Mouse (Mus musculus) heart, postnatal 0 days (tissue): Measurements from ENCODE around the gene Pkn3. TPM values are rescaled to one million over a fixed set of nuclear protein-coding genes. Genes with fewer than 3 reads are reported as not detected.

Source experiments
- ATAC-seq: fragments of 200-750 bp; cut with Nextera tagmentation; 2 replicates; pipeline ENCODE4 v1.8.0; 2017; ENCODE audit warnings: low read depth, moderate number of reproducible peaks, moderate library complexity; ENCODE audit not compliant: insufficient read depth
- DNase-seq: peaks from one replicate; pipeline ENCODE4 v3.0.0-alpha.2; 2016; ENCODE audit warnings: low spot score
- H3K27ac ChIP-seq: fragments of 300-500 bp; sonication (generic); 2 replicates; pipeline ENCODE4 v1.5.1; 2014; ENCODE audit warnings: low read depth, mild to moderate bottlenecking
- H3K27me3 ChIP-seq: fragments of 300-500 bp; sonication (generic); 2 replicates; pipeline ENCODE4 v1.6.1; 2014; ENCODE audit warnings: low read length, mixed read lengths; ENCODE audit not compliant: control insufficient read depth, insufficient read depth
- H3K36me3 ChIP-seq: fragments of 300-500 bp; sonication (generic); replicated peaks from 2 replicates; pipeline ENCODE4 v1.6.1; 2014; ENCODE audit warnings: low read length, mixed read lengths; ENCODE audit not compliant: control insufficient read depth, insufficient read depth
- H3K4me1 ChIP-seq: fragments of 300-500 bp; sonication (generic); 2 replicates; pipeline ENCODE4 v1.6.1; 2014; ENCODE audit warnings: antibody characterized with exemption; ENCODE audit not compliant: control insufficient read depth, insufficient read depth
- H3K4me2 ChIP-seq: fragments of 300-500 bp; sonication (generic); 2 replicates; pipeline ENCODE4 v1.6.1; 2014; ENCODE audit warnings: low read depth, mild to moderate bottlenecking, low read length, moderate library complexity
- H3K4me3 ChIP-seq: fragments of 300-500 bp; sonication (generic); 2 replicates; pipeline ENCODE4 v1.5.1; 2014; ENCODE audit warnings: low read depth, low read length
- H3K9ac ChIP-seq: fragments of 300-500 bp; sonication (generic); replicated peaks from 2 replicates; pipeline ENCODE4 v1.6.1; 2014; ENCODE audit warnings: low read depth, low read length, mixed read lengths
- H3K9me3 ChIP-seq: fragments of 300-500 bp; sonication (generic); replicated peaks from 2 replicates; pipeline ENCODE4 v1.6.1; 2016; ENCODE audit warnings: low read length; ENCODE audit not compliant: control insufficient read depth
- CTCF ChIP-seq: IDR thresholded peaks from 2 replicates; pipeline ENCODE4 v1.5.1; 2016; ENCODE audit warnings: antibody characterized with exemption, control low read depth, low read depth
- EP300 ChIP-seq: IDR thresholded peaks from 2 replicates; pipeline ENCODE4 v1.6.1; 2016; ENCODE audit warnings: antibody characterized with exemption, low read depth
- WGBS: fragments of 180-500 bp; shearing (Covaris S2); extraction: QIAGEN DNeasy Blood & Tissue Kit; methylation state at CpG from one replicate; pipeline ENCODE4 v1.1.7; 2014; 5-methylcytosine and 5-hydroxymethylcytosine counted together
- polyA plus RNA-seq: library from polyadenylated mRNA; unstranded; fragments of >200 nt; fragmentation: Nextera tagmentation; extraction: Ambion mirVana; gene quantifications from 2 replicates; pipeline ENCODE4 v1.2.1, GENCODE M21; 2015
- total RNA-seq: library from RNA; depleted of rRNA; stranded (reverse); fragments of >200 nt; gene quantifications from 2 replicates; pipeline ENCODE4 v1.2.3, GENCODE M21; 2014; ENCODE audit warnings: low replicate concordance

The Pkn3 gene
- total and polyA plus RNA-seq, 2 experiments from 2014 or later, result 5.7 to 18.9 TPM

DNA sequence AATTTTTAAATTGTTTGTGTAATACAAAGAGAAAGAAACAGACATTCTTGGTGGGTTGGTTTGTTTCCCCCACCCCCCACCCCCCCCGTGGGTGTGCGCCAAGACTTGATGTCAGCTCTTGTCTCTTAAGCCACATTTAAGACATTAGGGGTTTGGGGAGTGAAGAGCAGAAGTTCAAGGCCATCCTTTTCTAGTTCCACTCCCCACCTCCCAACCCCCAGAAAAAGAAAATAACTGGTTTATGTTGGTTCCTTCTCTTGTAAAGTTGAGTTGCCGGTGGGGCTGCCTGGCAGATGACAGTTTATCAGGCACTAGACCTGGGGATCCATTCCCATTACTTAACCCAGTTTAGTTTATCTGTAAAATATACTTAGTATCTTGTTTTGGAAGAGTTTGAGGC is 13.2 kb upstream of the Pkn3 start:
- no peak for ATAC-seq
- WGBS, result 53% methylated on average over 3 of the region's 3 CpGs
- no peak overlapping the region for H3K4me3 ChIP-seq
- no peak overlapping the region for H3K27ac ChIP-seq
- no peak for TF ChIP-seq EP300
- TF ChIP-seq CTCF, result no peak
- no peak overlapping the region for H3K4me2 ChIP-seq
- H3K4me1 ChIP-seq, result peaks cover 16% of the 10 kb centered on the region
- DNase-seq, result no peak
- no peaks in the 10 kb centered on the region for H3K27me3 ChIP-seq
- no peaks in the 10 kb centered on the region for H3K9me3 ChIP-seq
- no peak overlapping the region for H3K9ac ChIP-seq
- H3K36me3 ChIP-seq, result peaks cover 9% of the 10 kb centered on the region

DNA sequence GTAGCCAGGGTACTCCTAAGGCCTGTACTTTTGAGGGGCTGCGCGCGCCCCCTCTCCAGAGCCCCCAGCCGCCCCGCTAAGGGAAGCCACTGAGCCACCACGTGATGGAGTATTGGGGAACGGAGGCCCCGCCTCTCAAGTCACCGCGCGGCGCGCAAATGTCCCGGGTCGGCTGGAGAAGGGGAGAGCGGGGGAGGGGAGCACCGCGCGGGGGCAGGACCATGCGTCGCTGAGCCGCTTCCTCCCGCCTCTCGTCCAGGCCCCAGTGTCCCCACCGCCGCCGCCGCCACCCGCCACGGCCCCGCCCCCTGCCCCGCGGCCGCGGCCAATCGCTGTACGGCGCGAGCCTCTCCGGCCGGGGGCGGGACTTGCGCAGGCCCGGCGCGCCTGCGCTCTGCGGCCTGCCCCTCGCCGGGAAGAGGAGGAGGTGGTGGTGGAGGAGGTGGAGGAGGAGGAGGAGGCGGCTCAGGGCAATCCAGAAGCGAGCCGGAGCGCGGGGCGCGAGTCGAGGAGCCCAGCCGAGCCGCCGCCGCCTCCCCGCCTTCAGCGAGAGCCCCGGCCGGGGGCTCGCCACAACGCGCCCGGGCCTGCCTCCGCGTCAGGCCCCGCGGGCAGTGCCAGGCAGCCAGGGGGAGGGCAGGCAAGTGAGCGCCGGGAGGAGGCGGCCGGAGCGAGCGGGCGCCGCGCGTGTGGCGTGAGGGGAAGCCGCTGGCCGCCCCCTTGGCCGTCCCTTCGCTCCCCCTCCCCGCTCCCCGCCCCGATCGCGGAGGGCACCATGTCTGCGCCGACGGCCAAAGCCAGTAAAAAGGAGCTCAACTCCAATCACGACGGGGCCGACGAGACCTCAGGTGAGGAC is 11.2 kb upstream of the Pkn3 start:
- peak; percentile 98 for DNase-seq
- 0% methylated on average over 41 of the region's 101 CpGs for WGBS

DNA sequence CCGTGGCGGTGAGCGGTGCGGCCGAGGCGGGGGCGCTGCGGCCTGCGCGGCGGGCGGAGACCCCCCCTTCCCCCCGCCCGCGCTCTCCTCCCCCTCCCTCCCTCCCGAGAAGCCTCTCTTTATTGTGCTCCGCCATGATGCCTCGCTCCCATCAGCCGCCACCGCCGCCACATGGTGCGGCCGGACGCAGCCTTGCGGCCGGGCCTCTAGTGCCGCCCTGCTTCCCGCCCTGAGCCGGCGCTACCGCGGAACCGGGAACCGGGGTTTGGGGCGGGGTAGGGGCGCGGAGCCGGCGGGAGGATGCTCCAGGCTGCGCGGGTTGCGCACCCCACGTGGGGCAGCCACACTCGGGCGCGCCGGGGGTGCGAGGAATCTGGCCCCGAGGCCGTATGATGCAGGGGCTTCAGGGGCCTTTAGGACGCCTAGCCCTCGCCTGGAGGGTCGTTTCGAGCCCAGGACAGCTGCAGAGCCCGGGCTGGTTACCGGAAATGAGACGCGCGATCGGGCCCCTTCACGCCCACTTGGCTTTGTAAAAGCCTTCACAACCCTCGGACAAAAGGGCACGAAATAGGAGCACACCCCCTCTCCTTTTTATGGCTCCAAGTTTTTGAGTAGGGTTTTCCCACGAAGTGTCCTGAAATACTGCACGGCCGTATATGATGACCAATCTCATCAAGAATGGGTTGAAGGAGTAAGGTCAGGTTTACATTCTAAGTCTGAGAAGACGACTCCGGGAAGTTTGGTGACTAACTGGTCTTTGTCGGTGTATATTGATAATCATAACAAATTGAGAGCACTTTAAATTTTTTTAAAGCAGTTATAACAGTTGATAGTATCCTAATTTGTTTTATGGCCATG is 10.2 kb upstream of the Pkn3 start:
- no peak for TF ChIP-seq CTCF
- no peak for TF ChIP-seq EP300
- DNase-seq (no peak), ATAC-seq (peak; percentile 4)
- Histone ChIP-seq H3K27me3 (no peaks in the 10 kb centered on the region), H3K4me2 (peak overlapping the region; percentile 92), H3K27ac (peak overlapping the region; percentile 99), H3K9me3 (no peaks in the 10 kb centered on the region), H3K4me3 (peak overlapping the region; percentile 98), H3K36me3 (peaks cover 27% of the 10 kb centered on the region), H3K4me1 (peaks cover 16% of the 10 kb centered on the region), H3K9ac (peak overlapping the region; percentile 91)
- WGBS, result under 1% methylated on average over 53 of the region's 69 CpGs

More for the DNA sequence above, 11.2 kb upstream of the Pkn3 start:
- Histone ChIP-seq H3K36me3 (peaks cover 24% of the 10 kb centered on the region), H3K27me3 (no peaks in the 10 kb centered on the region), H3K4me2 (peak overlapping the region; percentile 92), H3K4me3 (peak overlapping the region; percentile 98), H3K9me3 (no peaks in the 10 kb centered on the region), H3K27ac (peak overlapping the region; percentile 99), H3K4me1 (peaks cover 16% of the 10 kb centered on the region), H3K9ac (peak overlapping the region; percentile 91)
- TF ChIP-seq CTCF (peak; percentile 4; the same call in 1 of the 2 replicates), EP300 (no peak)
- peak; percentile 95 for ATAC-seq

DNA sequence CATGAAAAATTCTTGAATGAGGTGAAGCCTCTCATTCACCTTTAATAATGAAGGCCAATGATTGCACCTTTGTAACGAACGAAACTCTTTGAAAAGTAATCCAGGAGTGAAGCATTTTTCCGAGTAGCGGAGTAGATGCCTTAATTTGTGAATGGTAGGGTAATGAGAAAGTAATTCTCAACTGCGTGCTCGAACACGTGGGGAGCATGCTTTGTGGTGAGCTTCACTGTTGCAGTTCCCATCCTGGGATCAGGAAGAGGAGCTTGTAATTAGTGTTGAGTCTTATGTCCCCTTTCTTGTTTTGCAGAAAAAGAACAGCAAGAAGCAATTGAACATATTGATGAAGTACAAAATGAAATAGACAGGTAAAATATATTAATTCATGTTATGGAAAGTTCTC is 9.5 kb upstream of the Pkn3 start:
- WGBS, result 26% methylated on average over 7 of the region's 7 CpGs
- Histone ChIP-seq H3K4me1 (peaks cover 16% of the 10 kb centered on the region), H3K4me3 (peak overlapping the region; percentile 98), H3K27ac (no peak overlapping the region), H3K9ac (peak overlapping the region; percentile 91), H3K9me3 (no peaks in the 10 kb centered on the region), H3K36me3 (peaks cover 34% of the 10 kb centered on the region), H3K27me3 (no peaks in the 10 kb centered on the region), H3K4me2 (peak overlapping the region; percentile 92)
- no peak for DNase-seq
- TF ChIP-seq EP300, result no peak
- TF ChIP-seq CTCF, result no peak
- ATAC-seq, result no peak

DNA sequence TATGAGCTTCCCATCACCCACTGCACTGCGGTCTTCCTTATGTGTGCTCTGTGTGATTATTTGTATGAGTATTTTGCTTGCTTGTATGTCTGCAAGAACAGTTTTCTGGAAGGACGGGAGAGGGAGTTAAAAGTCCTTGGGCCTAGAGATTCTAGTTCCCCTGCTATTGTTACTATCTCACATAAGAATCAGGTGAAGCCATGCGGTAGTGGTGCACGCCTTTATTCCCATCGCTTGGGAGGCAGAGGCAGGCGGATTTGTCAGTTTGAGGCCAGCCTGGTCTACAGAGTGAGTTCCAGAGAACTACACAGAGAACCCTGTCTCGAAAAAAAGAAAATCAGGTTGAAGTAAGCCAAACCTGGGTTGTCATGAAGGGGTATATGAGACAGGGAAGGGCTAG is 4.6 kb upstream of the Pkn3 start:
- DNase-seq (no peak), ATAC-seq (no peak)
- no peaks in the 10 kb centered on the region for H3K27me3 ChIP-seq
- H3K4me1 ChIP-seq, result peaks cover 2% of the 10 kb centered on the region; the same call in 1 of the 2 replicates
- H3K4me3 ChIP-seq, result no peak overlapping the region
- H3K9me3 ChIP-seq, result no peaks in the 10 kb centered on the region
- H3K36me3 ChIP-seq, result peaks cover 37% of the 10 kb centered on the region
- TF ChIP-seq EP300 (no peak), CTCF (no peak)
- H3K27ac ChIP-seq, result no peak overlapping the region
- H3K9ac ChIP-seq, result no peak overlapping the region
- 78% methylated on average over 7 of the region's 7 CpGs for WGBS
- no peak overlapping the region for H3K4me2 ChIP-seq
